Mouse (Mus musculus) midbrain, embryonic 11.5 days (tissue): Measurements from ENCODE around the gene Slc35e3. TPM values are rescaled to one million over a fixed set of nuclear protein-coding genes. Genes with fewer than 3 reads are reported as not detected.

Experiments
- ATAC-seq: fragments of 200-750 bp; cut with Nextera tagmentation; 2 replicates; pipeline ENCODE4 v1.8.0; 2017; ENCODE audit warnings: moderate TSS enrichment, moderate library complexity; ENCODE audit not compliant: low FRiP score
- DNase-seq: peaks from one replicate; pipeline ENCODE4 v3.0.0; 2015; ENCODE audit warnings: low spot score; ENCODE audit errors: missing footprints
- H3K27ac ChIP-seq: fragments of 300-500 bp; sonication (generic); 2 replicates; pipeline ENCODE4 v1.5.1; 2014; ENCODE audit warnings: low read depth, low read length
- H3K27me3 ChIP-seq: fragments of 300-500 bp; sonication (generic); 2 replicates; pipeline ENCODE4 v1.6.1; 2014; ENCODE audit warnings: mild to moderate bottlenecking, low read length, moderate library complexity, mixed read lengths; ENCODE audit not compliant: control insufficient read depth, insufficient read depth
- H3K36me3 ChIP-seq: fragments of 300-500 bp; sonication (generic); 2 replicates; pipeline ENCODE4 v1.6.1; 2014; ENCODE audit warnings: mild to moderate bottlenecking, low read length, moderate library complexity, mixed read lengths; ENCODE audit not compliant: control insufficient read depth, insufficient read depth
- H3K4me1 ChIP-seq: fragments of 300-500 bp; sonication (generic); 2 replicates; pipeline ENCODE4 v1.6.1; 2014; ENCODE audit warnings: low read length; ENCODE audit not compliant: control insufficient read depth, insufficient read depth
- H3K4me2 ChIP-seq: fragments of 300-500 bp; sonication (generic); 2 replicates; pipeline ENCODE4 v1.6.1; 2014; ENCODE audit warnings: mild to moderate bottlenecking, moderate library complexity
- H3K4me3 ChIP-seq: fragments of 300-500 bp; sonication (generic); 2 replicates; pipeline ENCODE4 v1.5.1; 2014; ENCODE audit warnings: low read depth, low read length
- H3K9ac ChIP-seq: fragments of 300-500 bp; sonication (generic); 2 replicates; pipeline ENCODE4 v1.6.1; 2014; ENCODE audit warnings: low read length
- H3K9me3 ChIP-seq: fragments of 300-500 bp; sonication (generic); 2 replicates; pipeline ENCODE4 v1.6.1; 2016; ENCODE audit warnings: low read length; ENCODE audit not compliant: control insufficient read depth
- WGBS: fragments of 180-500 bp; shearing (Covaris S2); extraction: QIAGEN DNeasy Blood & Tissue Kit; methylation state at CpG from one replicate; pipeline ENCODE4 v1.1.7; 2014; 5-methylcytosine and 5-hydroxymethylcytosine counted together
- polyA plus RNA-seq: library from polyadenylated mRNA; unstranded; fragments of >200 nt; fragmentation: Nextera tagmentation; extraction: Ambion mirVana; gene quantifications from 2 replicates; pipeline ENCODE4 v1.2.1, GENCODE M21; 2014

Slc35e3 gene
- polyA plus RNA-seq, 1 experiment from 2014 or later = 21.4 TPM

DNA sequence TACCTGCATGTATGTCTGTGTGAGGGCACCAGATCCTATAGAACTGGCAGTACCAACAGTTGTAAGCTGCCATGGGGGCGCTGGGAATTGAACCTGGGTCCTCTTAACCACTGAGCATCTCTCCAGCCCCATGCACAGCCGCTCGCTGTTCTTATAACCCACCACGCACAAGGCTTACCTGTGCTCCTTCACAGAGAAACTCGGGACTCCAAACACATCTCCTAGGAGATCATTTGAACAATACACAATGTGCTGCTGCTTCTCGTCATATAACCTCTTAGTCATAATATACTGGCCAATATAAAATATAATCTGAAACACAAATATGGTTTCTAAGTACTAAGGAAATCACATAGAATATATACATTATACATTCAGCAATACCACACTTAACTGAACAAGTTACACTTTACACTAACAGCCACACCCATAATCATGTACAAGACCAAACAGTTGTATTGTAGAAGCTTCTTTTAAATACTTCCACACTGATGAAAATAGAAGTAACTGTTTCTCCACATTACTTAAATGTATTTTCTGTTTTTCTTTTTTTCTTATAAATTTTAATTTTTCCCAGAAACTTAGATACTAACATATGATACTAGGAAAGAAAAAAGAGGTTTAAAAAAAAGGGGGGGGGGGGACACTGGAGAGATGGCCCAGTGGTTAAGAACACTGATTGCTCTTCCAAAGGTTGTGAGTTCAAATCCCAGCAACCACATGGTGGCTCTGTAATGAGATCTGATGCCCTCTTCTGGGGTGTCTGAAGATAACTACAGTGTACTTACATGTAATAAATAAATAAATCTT lies 43.9 kb downstream of the Slc35e3 start:
- DNase-seq (no peak), ATAC-seq (no peak)
- Histone ChIP-seq H3K4me2 (no peak overlapping the region), H3K9me3 (no peaks in the 10 kb centered on the region), H3K27ac (no peak overlapping the region), H3K4me3 (no peak overlapping the region), H3K36me3 (peaks cover 27% of the 10 kb centered on the region), H3K4me1 (no peaks in the 10 kb centered on the region), H3K27me3 (no peaks in the 10 kb centered on the region), H3K9ac (no peak overlapping the region)
- 97% methylated on average over 6 of the region's 6 CpGs for WGBS

DNA sequence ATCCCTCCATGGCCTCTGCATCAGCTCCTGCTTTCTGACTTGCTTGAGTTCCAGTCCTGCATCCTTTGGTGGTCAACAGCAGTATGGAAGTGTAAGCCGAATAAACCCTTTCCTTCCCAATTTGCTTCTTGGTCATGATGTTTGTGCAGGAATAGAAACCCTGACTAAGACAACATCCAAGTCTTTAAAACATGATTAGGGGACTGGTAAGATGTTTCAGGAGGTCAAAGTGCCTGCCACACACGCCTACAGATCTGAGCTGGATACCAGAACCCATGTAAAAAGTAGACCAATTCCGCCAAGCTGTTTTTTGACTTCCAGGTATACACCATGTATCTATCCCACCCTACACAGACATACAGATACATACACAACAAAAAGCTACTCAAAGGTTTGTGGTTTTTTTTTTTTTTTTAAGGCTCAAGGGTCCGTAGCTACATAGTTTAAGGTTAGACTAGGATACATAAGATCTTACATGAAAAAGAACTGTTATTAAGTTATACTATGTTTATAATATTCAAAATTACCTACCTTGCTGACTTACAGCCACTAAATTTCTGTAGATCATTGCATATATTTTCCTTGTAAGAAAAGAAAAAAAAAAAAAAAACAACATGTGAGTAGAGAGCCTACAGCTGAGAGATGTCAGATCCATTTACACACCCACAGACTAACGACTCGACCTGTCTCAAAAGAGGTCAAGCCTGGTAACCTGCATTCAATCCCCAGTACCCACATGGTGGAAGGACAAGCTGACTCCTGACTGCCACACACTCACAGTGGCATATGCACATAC lies 44.9 kb downstream of the Slc35e3 start:
- 92% methylated on average over 6 of the region's 6 CpGs for WGBS
- no peak for ATAC-seq
- peaks cover 31% of the 10 kb centered on the region for H3K36me3 ChIP-seq

DNA sequence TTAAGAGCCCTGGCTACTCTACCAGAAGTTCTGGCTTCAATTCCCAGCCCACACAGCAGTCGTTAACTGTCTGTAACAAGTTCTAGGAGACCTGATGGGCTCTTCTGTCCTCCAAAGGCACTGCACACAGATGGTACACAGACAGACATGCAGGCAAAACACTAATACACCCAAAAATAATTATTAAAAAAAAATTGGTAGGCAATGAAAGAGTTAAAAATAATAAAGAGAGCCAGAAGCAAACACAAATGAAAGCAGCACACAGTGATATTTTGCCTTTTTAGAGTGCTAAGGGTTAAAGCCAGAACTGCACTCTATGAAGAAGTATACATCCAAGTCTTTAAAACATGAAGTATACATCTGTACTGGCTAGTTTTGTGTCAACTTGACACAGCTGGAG lies 45.7 kb downstream of the Slc35e3 start:
- H3K27ac ChIP-seq = no peak overlapping the region
- H3K27me3 ChIP-seq = no peaks in the 10 kb centered on the region
- H3K4me2 ChIP-seq = no peak overlapping the region
- H3K4me3 ChIP-seq = no peak overlapping the region
- WGBS = 90% methylated on average over 1 of the region's 1 CpGs
- no peak overlapping the region for H3K9ac ChIP-seq
- H3K9me3 ChIP-seq = no peaks in the 10 kb centered on the region
- H3K36me3 ChIP-seq = peaks cover 31% of the 10 kb centered on the region
- DNase-seq (no peak), ATAC-seq (no peak)
- H3K4me1 ChIP-seq = no peaks in the 10 kb centered on the region

More for the DNA sequence above, 44.9 kb downstream of the Slc35e3 start:
- no peaks in the 10 kb centered on the region for H3K27me3 ChIP-seq
- H3K4me2 ChIP-seq = no peak overlapping the region
- H3K9ac ChIP-seq = no peak overlapping the region
- no peak for DNase-seq
- no peaks in the 10 kb centered on the region for H3K4me1 ChIP-seq
- H3K4me3 ChIP-seq = no peak overlapping the region
- H3K9me3 ChIP-seq = no peaks in the 10 kb centered on the region
- H3K27ac ChIP-seq = no peak overlapping the region

DNA sequence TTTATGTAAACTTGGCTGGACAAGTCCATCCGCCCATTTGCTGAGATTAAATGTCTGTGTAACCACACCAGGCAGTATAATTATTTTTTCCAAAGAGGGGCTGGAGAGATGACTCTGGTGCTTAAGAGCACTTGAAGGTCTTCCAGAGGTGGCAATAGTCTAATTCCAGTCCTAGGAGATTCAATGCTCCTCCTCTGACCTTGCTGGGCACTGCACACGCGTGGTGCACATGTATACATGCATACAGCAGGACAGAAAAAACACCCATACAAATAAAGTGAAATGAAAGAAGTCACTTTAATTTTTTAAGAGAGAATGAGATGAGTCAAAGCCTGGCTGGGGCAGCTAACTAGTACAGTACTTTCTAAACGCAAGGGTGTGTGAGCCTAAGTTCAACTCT lies 46.3 kb downstream of the Slc35e3 start:
- H3K4me3 ChIP-seq = no peak overlapping the region
- no peaks in the 10 kb centered on the region for H3K9me3 ChIP-seq
- DNase-seq (no peak), ATAC-seq (no peak)
- H3K4me1 ChIP-seq = no peaks in the 10 kb centered on the region
- H3K36me3 ChIP-seq = peaks cover 31% of the 10 kb centered on the region
- 95% methylated on average over 4 of the region's 4 CpGs for WGBS
- H3K9ac ChIP-seq = no peak overlapping the region
- no peaks in the 10 kb centered on the region for H3K27me3 ChIP-seq
- no peak overlapping the region for H3K27ac ChIP-seq
- no peak overlapping the region for H3K4me2 ChIP-seq

DNA sequence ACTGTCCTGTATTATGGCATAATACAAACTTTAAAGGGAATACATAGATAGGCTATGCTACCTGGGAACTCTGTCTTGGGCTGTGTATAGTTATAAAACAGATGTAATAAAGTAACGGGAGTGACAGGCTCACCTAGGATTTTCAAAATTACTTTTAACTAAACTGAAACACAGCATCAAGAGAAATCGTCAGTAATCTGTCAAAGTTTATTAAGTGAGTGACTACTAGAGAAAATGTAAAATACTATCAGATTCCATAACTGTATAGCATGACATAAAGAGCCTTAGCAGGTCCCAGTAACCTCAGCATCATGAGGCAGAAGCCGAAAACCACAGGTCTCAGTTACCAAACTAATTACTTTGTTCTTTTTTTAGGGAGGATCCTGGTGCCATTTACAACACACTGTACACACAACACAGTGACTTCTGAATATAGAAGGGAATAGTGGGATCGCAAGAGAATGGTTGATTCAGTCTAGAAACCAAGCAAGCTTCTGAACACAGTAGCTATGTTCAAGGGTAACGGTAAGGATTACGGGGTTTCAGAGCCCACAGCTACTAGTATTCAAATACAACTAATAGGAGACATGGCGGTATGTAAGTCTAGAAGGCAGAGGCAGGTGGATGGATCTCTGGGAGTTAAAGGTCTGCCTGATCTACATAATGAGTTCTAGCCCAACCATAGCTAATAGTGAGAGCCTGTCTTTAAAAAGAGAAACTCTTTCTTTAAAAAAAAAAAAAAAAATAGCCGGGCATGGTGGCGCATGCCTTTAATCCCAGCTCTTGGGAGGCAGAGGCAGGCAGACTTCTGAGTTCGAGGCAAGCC lies 47.6 kb downstream of the Slc35e3 start:
- H3K4me2 ChIP-seq = no peak overlapping the region
- H3K27me3 ChIP-seq = no peaks in the 10 kb centered on the region
- no peaks in the 10 kb centered on the region for H3K9me3 ChIP-seq
- WGBS = 96% methylated on average over 10 of the region's 10 CpGs
- H3K36me3 ChIP-seq = peaks cover 28% of the 10 kb centered on the region
- no peaks in the 10 kb centered on the region for H3K4me1 ChIP-seq
- DNase-seq = no peak
- H3K9ac ChIP-seq = no peak overlapping the region
- no peak overlapping the region for H3K27ac ChIP-seq
- no peak overlapping the region for H3K4me3 ChIP-seq
- no peak for ATAC-seq

DNA sequence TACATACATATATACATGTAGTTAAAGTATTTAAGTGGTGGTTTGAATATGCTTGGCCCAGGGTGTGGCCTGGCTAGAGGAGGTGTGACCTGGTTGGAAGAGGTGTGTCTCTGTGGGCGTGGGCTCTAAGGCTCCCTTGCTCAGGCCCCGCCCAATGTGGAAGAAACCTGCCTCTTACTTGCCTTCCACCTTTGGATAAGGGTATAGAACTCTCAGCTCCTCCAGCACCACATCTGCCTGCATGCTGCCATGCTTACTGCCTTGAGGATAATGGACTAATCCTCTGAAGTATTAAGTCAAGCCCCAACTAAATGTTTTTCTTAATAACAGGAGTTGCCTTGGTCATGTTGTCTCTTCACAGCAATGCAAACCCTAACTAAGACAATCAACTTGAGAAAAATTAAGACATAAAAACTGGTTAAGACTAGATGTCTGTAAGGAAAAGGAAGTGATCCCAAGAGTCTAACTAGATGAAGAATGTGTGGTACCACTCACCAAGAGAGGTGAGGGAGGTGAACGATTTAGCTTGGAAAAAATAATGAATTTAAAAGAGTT lies 48.5 kb downstream of the Slc35e3 start:
- Histone ChIP-seq H3K27ac (no peak overlapping the region), H3K4me2 (no peak overlapping the region), H3K27me3 (no peaks in the 10 kb centered on the region), H3K4me1 (no peaks in the 10 kb centered on the region), H3K9me3 (no peaks in the 10 kb centered on the region), H3K4me3 (no peak overlapping the region), H3K9ac (no peak overlapping the region), H3K36me3 (peaks cover 27% of the 10 kb centered on the region)
- no peak for DNase-seq
- 93% methylated on average over 3 of the region's 3 CpGs for WGBS
- ATAC-seq = no peak

DNA sequence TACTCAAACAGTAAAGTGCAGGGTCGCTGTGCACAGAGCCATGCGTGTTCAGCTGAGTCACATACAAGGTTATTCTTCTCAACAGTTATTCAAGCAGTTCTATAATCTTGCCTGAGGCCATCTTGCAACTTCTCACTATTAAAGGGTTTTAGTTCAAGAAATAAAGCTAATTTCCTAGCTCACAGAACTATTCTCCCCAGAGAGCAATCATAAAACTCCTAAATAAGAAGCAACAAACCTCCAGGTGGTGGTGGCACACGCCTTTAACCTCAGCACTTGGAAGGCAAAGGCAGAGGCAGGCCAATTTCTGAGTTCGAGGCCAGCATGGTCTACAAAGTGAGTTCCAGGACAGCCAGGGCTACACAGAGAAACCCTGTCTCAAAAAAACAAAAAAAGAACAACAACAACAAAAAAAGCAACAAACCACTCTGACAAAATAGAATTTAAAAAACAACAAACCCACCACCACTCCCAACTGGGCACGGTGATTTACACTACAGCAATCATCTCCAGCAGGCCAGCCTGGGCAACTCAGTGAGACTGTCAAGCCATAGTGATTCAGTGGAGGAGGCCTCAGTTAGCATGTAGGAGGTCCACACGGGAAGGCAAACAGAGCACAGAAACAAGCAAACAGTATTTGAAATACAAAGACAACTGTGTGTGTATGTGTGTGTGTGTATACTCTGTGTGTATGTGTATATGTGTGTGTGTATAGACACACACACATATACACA lies 49.2 kb downstream of the Slc35e3 start:
- no peak for DNase-seq
- peaks cover 32% of the 10 kb centered on the region for H3K36me3 ChIP-seq

DNA sequence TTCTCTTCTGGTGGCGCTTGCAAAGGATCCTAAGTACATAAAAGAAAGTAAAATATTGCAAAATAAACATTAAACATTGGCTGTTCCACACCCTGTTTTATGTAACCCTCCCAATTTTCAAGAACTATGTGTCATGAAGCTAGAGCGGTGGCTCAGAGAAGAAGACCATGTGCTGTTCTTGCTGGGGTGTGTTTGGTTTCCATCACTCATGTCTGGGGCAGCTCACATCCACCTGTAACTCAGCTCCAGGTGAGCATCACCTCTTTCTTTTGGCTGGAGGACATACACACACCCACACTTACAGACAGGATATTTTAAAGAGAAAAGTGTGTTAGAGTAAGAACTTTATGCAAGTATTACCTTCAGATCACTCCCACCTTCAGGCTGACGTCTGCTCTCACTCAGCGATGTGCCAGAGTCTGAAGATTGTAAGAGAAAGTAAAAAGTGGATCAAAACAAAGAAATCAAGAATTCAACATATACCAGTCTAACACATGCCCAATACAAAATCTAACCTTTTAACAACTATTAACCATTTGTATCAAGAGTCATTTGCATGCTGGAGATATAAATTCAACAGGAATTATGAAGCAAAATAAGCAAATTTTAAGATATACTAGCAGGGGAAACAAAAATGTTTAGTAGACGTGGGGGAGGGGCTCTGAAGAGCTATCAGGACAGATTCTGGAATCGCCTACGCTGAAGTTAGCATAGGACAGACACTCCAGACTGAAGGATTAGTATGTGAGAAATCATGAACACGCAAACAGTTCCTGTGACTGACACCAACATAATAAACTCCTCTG lies 49.9 kb downstream of the Slc35e3 start:
- peaks cover 30% of the 10 kb centered on the region for H3K36me3 ChIP-seq

More for the DNA sequence above, 49.2 kb downstream of the Slc35e3 start:
- Histone ChIP-seq H3K4me3 (no peak overlapping the region), H3K27ac (no peak overlapping the region), H3K4me2 (no peak overlapping the region), H3K9ac (no peak overlapping the region), H3K27me3 (no peaks in the 10 kb centered on the region), H3K9me3 (no peaks in the 10 kb centered on the region), H3K4me1 (no peaks in the 10 kb centered on the region)
- ATAC-seq = no peak
- 93% methylated on average over 6 of the region's 6 CpGs for WGBS

More for the DNA sequence above, 49.9 kb downstream of the Slc35e3 start:
- Histone ChIP-seq H3K27ac (no peak overlapping the region), H3K9me3 (no peaks in the 10 kb centered on the region), H3K27me3 (no peaks in the 10 kb centered on the region), H3K9ac (no peak overlapping the region), H3K4me1 (no peaks in the 10 kb centered on the region), H3K4me3 (no peak overlapping the region), H3K4me2 (no peak overlapping the region)
- 95% methylated on average over 8 of the region's 8 CpGs for WGBS
- ATAC-seq = no peak
- no peak for DNase-seq
